Mouse (Mus musculus) hindbrain, embryonic 11.5 days (tissue): ENCODE results near the gene Gpr83. TPM values are rescaled to one million over a fixed set of nuclear protein-coding genes. Genes with fewer than 3 reads are reported as not detected.
A peak's percentile ranks its signal among the peaks of the same experiment; 100 is the strongest.

ENCODE experiments used
- ATAC-seq: fragments of 200-750 bp; cut with Nextera tagmentation; 2 replicates; pipeline ENCODE4 v1.8.0; 2017; ENCODE audit warnings: mild to moderate bottlenecking, moderate TSS enrichment, moderate library complexity; ENCODE audit not compliant: low FRiP score
- DNase-seq: peaks from one replicate; pipeline ENCODE4 v3.0.0-alpha.2; 2015; ENCODE audit warnings: low spot score
- H3K27ac ChIP-seq: fragments of 300-500 bp; sonication (generic); 2 replicates; pipeline ENCODE4 v1.5.1; 2014; ENCODE audit warnings: mild to moderate bottlenecking, low read depth, low read length
- H3K27me3 ChIP-seq: fragments of 300-500 bp; sonication (generic); 2 replicates; pipeline ENCODE4 v1.6.1; 2014; ENCODE audit warnings: mild to moderate bottlenecking, low read length, moderate library complexity, mixed read lengths; ENCODE audit not compliant: control insufficient read depth, insufficient read depth
- H3K36me3 ChIP-seq: fragments of 300-500 bp; sonication (generic); 2 replicates; pipeline ENCODE4 v1.6.1; 2014; ENCODE audit warnings: mild to moderate bottlenecking, low read length, moderate library complexity, mixed read lengths; ENCODE audit not compliant: control insufficient read depth, insufficient read depth
- H3K4me1 ChIP-seq: fragments of 300-500 bp; sonication (generic); replicated peaks from 2 replicates; pipeline ENCODE4 v1.6.1; 2014; ENCODE audit warnings: low read length, mixed read lengths; ENCODE audit not compliant: control insufficient read depth, insufficient read depth
- H3K4me2 ChIP-seq: fragments of 300-500 bp; sonication (generic); replicated peaks from 2 replicates; pipeline ENCODE4 v1.6.1; 2014; ENCODE audit warnings: mild to moderate bottlenecking, low read depth, low read length
- H3K4me3 ChIP-seq: fragments of 300-500 bp; sonication (generic); 2 replicates; pipeline ENCODE4 v1.5.1; 2014; ENCODE audit warnings: low read depth, low read length
- H3K9ac ChIP-seq: fragments of 300-500 bp; sonication (generic); 2 replicates; pipeline ENCODE4 v1.6.1; 2014; ENCODE audit warnings: low read depth, low read length
- H3K9me3 ChIP-seq: fragments of 300-500 bp; sonication (generic); 2 replicates; pipeline ENCODE4 v1.6.1; 2016; ENCODE audit warnings: low read length; ENCODE audit not compliant: control insufficient read depth
- whole genome bisulfite sequencing: fragments of 180-500 bp; shearing (Covaris S2); extraction: QIAGEN DNeasy Blood & Tissue Kit; methylation state at CpG from one replicate; pipeline ENCODE4 v1.1.7; 2014; 5-methylcytosine and 5-hydroxymethylcytosine counted together
- polyA plus RNA-seq: library from polyadenylated mRNA; unstranded; fragments of >200 nt; fragmentation: Nextera tagmentation; extraction: Ambion mirVana; gene quantifications from 2 replicates; pipeline ENCODE4 v1.2.1, GENCODE M21; 2014

Gene Gpr83
- polyA plus RNA-seq, 1 experiment from 2014 or later = 1.8 TPM

DNA sequence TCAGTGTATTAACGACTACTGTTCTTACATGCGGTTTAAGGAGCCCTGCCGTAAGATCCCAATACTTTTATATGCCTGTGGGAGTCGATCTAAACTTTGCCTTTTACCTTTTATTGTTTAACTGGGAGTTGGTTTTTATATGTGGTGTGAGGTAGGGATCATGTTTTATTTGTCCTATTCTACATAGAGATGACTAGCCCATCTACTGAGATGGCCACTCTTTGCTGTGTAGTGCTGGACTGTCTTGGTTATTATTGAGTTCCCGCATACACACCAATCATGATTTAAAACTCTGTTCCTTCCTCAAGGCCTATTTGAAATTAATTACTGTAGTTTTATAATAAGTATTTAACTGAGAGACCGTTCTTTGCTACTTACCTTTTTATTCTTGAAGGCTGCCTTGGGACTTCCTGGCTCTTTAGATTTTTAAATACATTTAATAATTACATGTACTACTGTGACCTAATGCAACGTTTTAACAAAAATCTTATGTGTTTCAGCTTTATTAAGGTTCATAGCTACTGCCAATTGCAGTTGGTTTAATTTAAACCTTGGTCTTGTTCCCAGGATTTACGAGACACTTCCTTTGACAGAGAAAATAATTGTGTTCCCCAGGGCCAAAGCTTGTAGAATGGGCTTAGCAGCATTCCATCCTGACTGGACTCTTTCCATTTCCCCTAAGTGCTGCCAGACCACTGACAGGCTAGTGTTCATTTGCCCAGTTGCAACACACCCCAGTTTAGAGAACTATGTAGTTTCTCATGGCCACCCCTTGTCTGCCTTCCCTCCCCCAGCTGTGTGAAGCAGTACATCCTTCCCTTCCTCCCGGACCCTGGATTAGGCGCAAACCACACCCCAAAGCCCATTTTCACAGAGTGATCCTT lies 17.9 kb upstream of the Gpr83 start:
- no peak overlapping the region for H3K27ac ChIP-seq
- no peak for ATAC-seq
- no peaks in the 10 kb centered on the region for H3K36me3 ChIP-seq
- H3K9me3 ChIP-seq = no peaks in the 10 kb centered on the region
- no peak overlapping the region for H3K4me2 ChIP-seq
- no peaks in the 10 kb centered on the region for H3K27me3 ChIP-seq
- no peaks in the 10 kb centered on the region for H3K4me1 ChIP-seq
- no peak for DNase-seq
- WGBS = 90% methylated on average over 10 of the region's 10 CpGs
- no peak overlapping the region for H3K9ac ChIP-seq
- no peak overlapping the region for H3K4me3 ChIP-seq

DNA sequence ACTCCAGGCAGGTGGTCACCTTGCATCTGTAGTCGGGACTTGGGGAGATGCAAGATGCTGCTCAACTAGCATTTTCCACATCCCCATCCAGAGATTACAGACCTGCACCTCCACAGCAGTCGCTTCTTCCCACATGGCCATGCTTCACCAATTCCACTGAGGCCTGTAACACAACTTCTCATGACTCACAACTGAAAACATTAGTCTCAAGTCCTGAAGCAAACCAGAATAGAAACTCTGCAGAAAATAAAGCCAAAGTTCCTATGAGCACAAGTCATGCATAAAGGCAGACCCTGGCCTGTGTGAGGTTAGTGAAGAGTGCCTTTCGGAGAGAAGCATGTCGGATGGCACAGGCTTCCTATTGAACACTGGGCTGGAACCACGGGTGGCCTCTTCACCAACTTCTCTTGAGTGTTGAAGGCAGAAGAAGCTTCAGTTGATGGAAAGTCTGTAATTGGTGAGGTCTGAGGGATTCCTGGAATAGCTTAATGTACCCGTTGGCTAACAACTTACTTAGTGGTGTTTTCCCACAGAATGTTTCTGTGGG lies 16.6 kb upstream of the Gpr83 start:
- Histone ChIP-seq H3K4me3 (no peak overlapping the region), H3K9me3 (no peaks in the 10 kb centered on the region), H3K4me2 (no peak overlapping the region), H3K9ac (no peak overlapping the region), H3K4me1 (no peaks in the 10 kb centered on the region), H3K27me3 (no peaks in the 10 kb centered on the region), H3K27ac (no peak overlapping the region), H3K36me3 (no peaks in the 10 kb centered on the region)
- no peak for DNase-seq
- ATAC-seq = no peak
- 91% methylated on average over 6 of the region's 6 CpGs for WGBS

DNA sequence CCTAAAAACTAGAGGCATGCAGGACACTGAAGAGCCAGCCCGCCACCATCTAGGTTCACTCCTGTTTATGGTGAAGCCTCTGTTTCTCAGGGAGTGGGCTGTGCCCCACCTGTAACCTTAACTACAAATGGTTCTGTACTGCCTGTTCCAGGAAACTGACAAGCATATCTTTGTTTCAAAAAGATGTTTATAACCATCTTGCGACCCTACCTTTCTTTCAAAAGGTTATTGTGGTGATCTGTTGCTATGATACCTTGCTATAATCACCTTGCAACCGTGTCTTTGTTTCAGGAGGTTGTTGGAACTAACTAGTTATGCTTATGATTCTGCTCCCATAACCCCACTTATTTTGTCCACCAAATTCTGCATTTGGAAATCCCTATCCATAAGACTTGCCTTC lies 16.1 kb upstream of the Gpr83 start:
- no peak overlapping the region for H3K4me2 ChIP-seq
- no peak overlapping the region for H3K4me3 ChIP-seq
- no peak for DNase-seq
- 94% methylated on average over 3 of the region's 3 CpGs for WGBS
- no peak overlapping the region for H3K9ac ChIP-seq
- no peaks in the 10 kb centered on the region for H3K36me3 ChIP-seq
- H3K27me3 ChIP-seq = no peaks in the 10 kb centered on the region
- no peaks in the 10 kb centered on the region for H3K4me1 ChIP-seq
- no peak overlapping the region for H3K27ac ChIP-seq
- no peaks in the 10 kb centered on the region for H3K9me3 ChIP-seq
- ATAC-seq = no peak

DNA sequence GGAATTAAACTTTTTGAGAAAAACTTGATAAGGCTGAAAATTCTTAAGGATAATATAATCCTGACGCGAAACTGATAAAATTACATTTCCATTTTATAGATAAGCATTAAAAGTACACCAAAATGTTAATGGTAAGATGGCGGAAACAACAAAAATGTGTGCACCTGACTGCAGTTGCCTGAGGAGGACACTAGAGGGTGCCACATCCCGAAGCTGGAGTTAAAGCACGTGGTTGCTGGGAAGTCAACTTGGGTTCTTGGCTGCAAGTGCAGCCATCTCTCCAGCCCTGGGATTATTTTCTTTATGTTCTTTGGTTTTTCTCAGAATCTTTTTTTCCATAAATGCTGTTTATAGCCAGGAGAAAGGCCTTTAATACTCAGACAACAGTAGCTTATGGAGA lies 13.6 kb upstream of the Gpr83 start:
- Histone ChIP-seq H3K27me3 (no peaks in the 10 kb centered on the region), H3K9me3 (no peaks in the 10 kb centered on the region), H3K4me1 (no peaks in the 10 kb centered on the region), H3K4me2 (no peak overlapping the region), H3K27ac (no peak overlapping the region), H3K36me3 (no peaks in the 10 kb centered on the region), H3K9ac (no peak overlapping the region), H3K4me3 (no peak overlapping the region)
- ATAC-seq = no peak
- 44% methylated on average over 5 of the region's 5 CpGs for WGBS
- peak; percentile 50 for DNase-seq

DNA sequence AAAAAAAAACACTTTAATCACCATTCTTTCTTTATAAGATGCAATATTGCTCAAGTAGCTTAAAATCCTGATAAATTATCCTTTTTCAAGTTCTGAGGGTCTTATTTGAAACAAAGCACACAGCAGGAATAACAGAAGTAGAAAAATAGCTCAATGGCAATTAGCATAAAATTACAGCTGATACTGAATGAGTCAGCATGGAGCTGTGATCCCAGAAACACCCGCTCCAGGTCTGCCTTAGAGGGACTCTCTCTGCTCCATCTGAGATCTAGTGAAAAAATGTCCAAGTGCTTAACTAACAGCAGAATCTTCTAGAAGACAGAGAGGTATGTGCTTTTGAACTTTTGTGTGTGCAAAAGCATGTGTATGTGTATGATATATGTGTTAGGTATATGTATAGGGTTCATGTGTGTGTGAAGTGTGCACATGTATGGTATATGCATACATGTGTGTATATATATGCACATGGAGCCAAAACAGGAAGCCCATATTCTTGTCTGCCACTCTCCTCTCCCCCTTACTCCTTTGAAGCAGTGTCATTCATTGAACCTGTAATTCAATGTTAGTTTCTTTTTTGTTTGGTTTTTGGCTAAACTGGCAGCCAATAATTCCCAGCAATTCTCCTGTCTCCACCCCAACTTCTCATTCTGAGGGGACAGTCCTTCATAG lies 11.6 kb upstream of the Gpr83 start:
- H3K4me3 ChIP-seq = no peak overlapping the region
- WGBS = 73% methylated on average over 1 of the region's 1 CpGs
- DNase-seq = no peak

DNA sequence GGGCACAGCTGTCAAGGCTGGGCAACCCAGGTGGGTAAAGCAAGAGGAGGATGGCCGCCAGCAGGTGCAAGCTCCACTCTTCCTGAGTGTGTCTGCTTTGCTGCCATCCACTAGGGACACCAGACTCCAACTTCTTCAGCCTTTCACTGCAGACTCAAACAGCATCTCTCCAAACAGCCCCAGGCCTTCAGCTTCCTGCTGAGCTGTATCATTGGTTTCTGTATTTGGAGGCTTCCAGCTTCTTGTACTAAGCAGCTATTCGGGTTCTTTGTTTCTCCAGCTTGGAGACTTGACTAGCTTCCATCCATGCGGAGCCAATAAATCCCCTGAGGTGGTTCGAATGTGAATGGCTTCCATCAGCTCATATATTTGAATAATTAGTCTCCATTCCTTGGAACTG lies 5.4 kb upstream of the Gpr83 start:
- Histone ChIP-seq H3K4me2 (no peak overlapping the region), H3K36me3 (no peaks in the 10 kb centered on the region), H3K4me3 (no peak overlapping the region), H3K27me3 (peaks cover 13% of the 10 kb centered on the region), H3K27ac (no peak overlapping the region), H3K4me1 (no peaks in the 10 kb centered on the region), H3K9me3 (no peaks in the 10 kb centered on the region), H3K9ac (no peak overlapping the region)
- ATAC-seq = no peak
- DNase-seq = no peak
- WGBS = 72% methylated on average over 4 of the region's 4 CpGs

More for the DNA sequence above, 11.6 kb upstream of the Gpr83 start:
- no peak overlapping the region for H3K27ac ChIP-seq
- H3K9ac ChIP-seq = no peak overlapping the region
- H3K4me1 ChIP-seq = no peaks in the 10 kb centered on the region
- H3K27me3 ChIP-seq = no peaks in the 10 kb centered on the region
- no peaks in the 10 kb centered on the region for H3K9me3 ChIP-seq
- H3K4me2 ChIP-seq = no peak overlapping the region
- H3K36me3 ChIP-seq = no peaks in the 10 kb centered on the region
- ATAC-seq = no peak

DNA sequence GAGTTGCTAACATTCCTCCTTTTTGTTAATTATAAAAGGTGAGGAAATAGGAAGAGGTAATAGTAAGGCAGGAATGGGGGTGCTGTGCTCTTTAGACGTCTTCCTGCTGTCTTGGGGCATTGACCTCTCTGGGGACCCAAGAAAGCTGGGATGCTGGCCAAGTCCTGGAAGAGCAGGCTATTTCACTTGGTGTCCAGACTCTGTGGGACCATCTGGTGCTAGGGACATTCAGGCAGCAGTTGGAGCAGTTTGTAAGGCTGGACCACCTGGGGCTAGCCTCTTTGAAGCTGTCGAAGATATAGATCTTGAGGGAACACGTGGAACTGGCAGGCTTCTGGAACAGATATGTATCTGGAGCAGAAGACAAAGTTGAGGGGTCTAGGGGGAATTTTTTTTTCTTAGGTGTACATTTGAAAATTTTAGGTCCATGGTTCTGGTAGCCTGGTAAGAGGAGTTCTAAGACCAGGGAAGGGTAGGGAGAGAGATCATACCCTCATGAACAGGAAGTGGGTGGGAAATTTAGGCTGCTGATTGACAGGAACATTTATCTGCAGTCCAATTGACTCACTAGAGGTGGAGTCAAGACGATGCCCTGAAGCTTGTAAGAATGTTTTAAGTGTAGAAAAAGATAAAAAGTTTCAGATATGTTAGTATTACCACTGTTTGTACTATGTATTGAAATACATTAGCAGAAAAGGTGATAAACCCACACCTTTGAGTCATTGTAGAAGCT lies 2.9 kb upstream of the Gpr83 start:
- ATAC-seq = no peak
- H3K9me3 ChIP-seq = no peaks in the 10 kb centered on the region
- H3K27ac ChIP-seq = no peak overlapping the region
- WGBS = 56% methylated on average over 4 of the region's 4 CpGs
- no peak for DNase-seq
- no peak overlapping the region for H3K4me3 ChIP-seq
- H3K4me2 ChIP-seq = no peak overlapping the region
- peaks cover 22% of the 10 kb centered on the region for H3K27me3 ChIP-seq
- peaks cover 3% of the 10 kb centered on the region; the same call in 1 of the 2 replicates for H3K4me1 ChIP-seq
- H3K36me3 ChIP-seq = no peaks in the 10 kb centered on the region
- no peak overlapping the region for H3K9ac ChIP-seq

DNA sequence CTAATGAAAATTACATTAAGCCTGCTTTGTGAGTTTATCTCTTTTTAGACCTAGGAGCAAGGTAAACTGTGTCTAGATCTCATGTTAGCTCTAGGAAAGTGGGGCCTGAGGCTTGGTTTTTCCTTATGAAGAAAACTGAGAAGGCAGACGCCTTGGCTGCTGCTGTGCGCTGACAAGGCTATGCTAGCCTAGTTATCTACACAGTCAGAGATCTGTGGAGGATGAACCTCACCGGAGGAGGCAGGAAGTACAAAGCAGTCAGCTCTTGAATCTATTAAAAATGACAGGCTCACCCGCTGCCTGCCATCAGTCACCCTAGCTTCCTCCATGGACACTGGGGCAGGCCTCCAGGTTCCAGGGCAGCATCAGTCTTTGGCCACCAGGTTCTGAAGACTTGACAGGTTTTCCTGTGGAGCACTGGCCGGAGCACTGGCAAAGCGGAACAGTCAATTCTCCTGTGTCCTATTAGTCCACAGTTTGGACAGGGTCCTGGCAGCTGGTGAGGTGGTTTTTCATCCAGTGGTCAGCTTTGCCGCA lies 1.8 kb upstream of the Gpr83 start:
- WGBS = 60% methylated on average over 7 of the region's 7 CpGs
- no peak for ATAC-seq
- no peak overlapping the region for H3K27ac ChIP-seq
- no peak overlapping the region for H3K4me2 ChIP-seq
- no peak overlapping the region for H3K4me3 ChIP-seq
- peaks cover 3% of the 10 kb centered on the region; the same call in 1 of the 2 replicates for H3K4me1 ChIP-seq
- H3K9ac ChIP-seq = no peak overlapping the region
- peaks cover 22% of the 10 kb centered on the region for H3K27me3 ChIP-seq
- no peaks in the 10 kb centered on the region for H3K9me3 ChIP-seq
- DNase-seq = no peak
- no peaks in the 10 kb centered on the region for H3K36me3 ChIP-seq
